Mouse (Mus musculus): ENCODE data around the gene Plcb4.

DNA sequence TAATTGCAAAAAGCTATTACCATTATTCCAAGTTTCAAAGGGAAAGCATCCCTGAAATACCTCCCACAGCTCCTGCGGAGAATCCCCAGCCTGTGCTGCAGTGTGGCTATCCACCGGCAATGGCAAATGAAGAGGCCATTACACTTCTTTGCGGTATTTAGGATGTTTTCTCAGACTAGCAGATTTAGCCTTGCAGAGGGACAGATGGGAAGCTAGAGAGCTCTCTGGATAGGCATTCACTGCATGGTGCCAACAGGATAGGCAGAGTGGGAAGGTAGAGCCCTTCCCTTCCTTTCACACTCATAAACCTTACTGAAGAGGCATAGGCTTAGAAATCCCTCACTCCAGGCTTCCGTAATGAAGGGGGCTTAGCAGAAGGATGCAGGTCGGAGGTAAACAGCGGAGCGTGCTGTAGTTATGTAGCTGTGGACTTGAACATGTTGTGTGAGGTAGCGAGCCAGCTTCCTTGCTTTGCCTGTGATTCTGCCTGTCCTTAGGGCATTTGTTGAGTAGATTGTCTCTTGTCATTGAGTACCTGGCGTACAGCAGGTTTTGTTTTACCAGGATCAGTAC lies 144.2 kb downstream of the Plcb4 start:
- TF ChIP-seq POLR2A (IDR thresholded peaks at IDR 0.05; ENCODE audit: control insufficient read depth, extremely low read depth, insufficient read depth, low read length, poor library complexity) = no peak
- TF ChIP-seq CTCF (IDR thresholded peaks at IDR 0.05; ENCODE audit: borderline replicate concordance, control insufficient read depth, extremely low read depth, insufficient read depth, low read length, poor library complexity) = no peak

All from thymus, adult 2 months (tissue).